Mouse (Mus musculus): ENCODE results near the gene Ccnl2. TPM values are rescaled to one million over a fixed set of nuclear protein-coding genes. Genes with fewer than 3 reads are reported as not detected.
A peak's percentile ranks its signal among the peaks of the same experiment; 100 is the strongest.

Gene Ccnl2
- polyA plus RNA-seq, 1 experiment from 2014 or later = 170 TPM

GRCm38 (mm10) chr4:155791240-155791933, 20.9 kb upstream of the Ccnl2 start:
- no peaks in the 10 kb centered on the region for H3K27me3 ChIP-seq (ENCODE audit: control insufficient read depth, insufficient read depth, low read length)
- no peak overlapping the region for H3K4me3 ChIP-seq (ENCODE audit: low read depth, low read length)
- ATAC-seq (replicated peaks; ENCODE audit: insufficient number of reproducible peaks, low FRiP score, low TSS enrichment, low read depth) (no peak), DNase-seq (ENCODE audit: low spot score) (no peak)
- no peak overlapping the region for H3K27ac ChIP-seq (replicated peaks; ENCODE audit: low read depth, low read length)
- H3K9me3 ChIP-seq (replicated peaks; ENCODE audit: control insufficient read depth, low read length) = no peaks in the 10 kb centered on the region
- no peak overlapping the region for H3K4me2 ChIP-seq (ENCODE audit: low read depth, low read length)
- H3K36me3 ChIP-seq (replicated peaks; ENCODE audit: control insufficient read depth, insufficient read depth, low read depth, low read length) = no peaks in the 10 kb centered on the region
- H3K4me1 ChIP-seq (ENCODE audit: control insufficient read depth, insufficient read depth, low read length) = no peaks in the 10 kb centered on the region
- 74% methylated on average over 24 of the region's 24 CpGs for WGBS
- no peak overlapping the region for H3K9ac ChIP-seq (replicated peaks; ENCODE audit: low read length)

GRCm38 (mm10) chr4:155793730-155794129, 18.6 kb upstream of the Ccnl2 start:
- H3K4me2 ChIP-seq (ENCODE audit: low read depth, low read length) = no peak overlapping the region
- DNase-seq (ENCODE audit: low spot score) (no peak), ATAC-seq (replicated peaks; ENCODE audit: insufficient number of reproducible peaks, low FRiP score, low TSS enrichment, low read depth) (no peak)
- no peak overlapping the region for H3K4me3 ChIP-seq (ENCODE audit: low read depth, low read length)
- no peak overlapping the region for H3K9ac ChIP-seq (replicated peaks; ENCODE audit: low read length)
- no peaks in the 10 kb centered on the region for H3K4me1 ChIP-seq (ENCODE audit: control insufficient read depth, insufficient read depth, low read length)
- H3K9me3 ChIP-seq (replicated peaks; ENCODE audit: control insufficient read depth, low read length) = no peaks in the 10 kb centered on the region
- WGBS = 82% methylated on average over 2 of the region's 2 CpGs
- no peak overlapping the region for H3K27ac ChIP-seq (replicated peaks; ENCODE audit: low read depth, low read length)
- no peaks in the 10 kb centered on the region for H3K36me3 ChIP-seq (replicated peaks; ENCODE audit: control insufficient read depth, insufficient read depth, low read depth, low read length)
- no peaks in the 10 kb centered on the region for H3K27me3 ChIP-seq (ENCODE audit: control insufficient read depth, insufficient read depth, low read length)

GRCm38 (mm10) chr4:155802075-155802474, 10.2 kb upstream of the Ccnl2 start:
- no peak overlapping the region for H3K27ac ChIP-seq (replicated peaks; ENCODE audit: low read depth, low read length)
- H3K4me2 ChIP-seq (ENCODE audit: low read depth, low read length) = no peak overlapping the region
- no peaks in the 10 kb centered on the region for H3K27me3 ChIP-seq (ENCODE audit: control insufficient read depth, insufficient read depth, low read length)
- H3K4me1 ChIP-seq (ENCODE audit: control insufficient read depth, insufficient read depth, low read length) = no peaks in the 10 kb centered on the region; the same call in 1 of the 2 replicates
- WGBS = 95% methylated on average over 1 of the region's 1 CpGs
- H3K4me3 ChIP-seq (ENCODE audit: low read depth, low read length) = no peak overlapping the region
- H3K9ac ChIP-seq (replicated peaks; ENCODE audit: low read length) = no peak overlapping the region
- H3K36me3 ChIP-seq (replicated peaks; ENCODE audit: control insufficient read depth, insufficient read depth, low read depth, low read length) = no peaks in the 10 kb centered on the region
- H3K9me3 ChIP-seq (replicated peaks; ENCODE audit: control insufficient read depth, low read length) = no peaks in the 10 kb centered on the region
- no peak for ATAC-seq (replicated peaks; ENCODE audit: insufficient number of reproducible peaks, low FRiP score, low TSS enrichment, low read depth)
- DNase-seq (ENCODE audit: low spot score) = no peak

GRCm38 (mm10) chr4:155802741-155803339, 9.4 kb upstream of the Ccnl2 start, which contains the start of gene Mrpl20:
Mrpl20 (plus strand) TSS chr4:155802878.
- Histone ChIP-seq H3K27me3 (ENCODE audit: control insufficient read depth, insufficient read depth, low read length) (no peaks in the 10 kb centered on the region), H3K36me3 (replicated peaks; ENCODE audit: control insufficient read depth, insufficient read depth, low read depth, low read length) (no peaks in the 10 kb centered on the region; the same call in 1 of the 2 replicates), H3K27ac (replicated peaks; ENCODE audit: low read depth, low read length) (0 out of 2 replicates have a peak within 1 kb of the TSS, but pooled peaks have one; percentile 35), H3K4me3 (ENCODE audit: low read depth, low read length) (peak within 1 kb of the TSS; percentile 82), H3K4me2 (ENCODE audit: low read depth, low read length) (peak within 1 kb of the TSS; percentile 60), H3K9me3 (replicated peaks; ENCODE audit: control insufficient read depth, low read length) (no peaks in the 10 kb centered on the region), H3K9ac (replicated peaks; ENCODE audit: low read length) (peak within 1 kb of the TSS; percentile 85), H3K4me1 (ENCODE audit: control insufficient read depth, insufficient read depth, low read length) (no peaks in the 10 kb centered on the region; the same call in 1 of the 2 replicates)
- ATAC-seq (replicated peaks; ENCODE audit: insufficient number of reproducible peaks, low FRiP score, low TSS enrichment, low read depth) (peak; percentile 32; the same call in 1 of the 2 replicates), DNase-seq (ENCODE audit: low spot score) (peak; percentile 52)
- WGBS = 8% methylated on average over 12 of the region's 12 CpGs

- H3K9me3 ChIP-seq (replicated peaks; ENCODE audit: control insufficient read depth, low read length) = no peaks in the 10 kb centered on the region
- H3K9ac ChIP-seq (replicated peaks; ENCODE audit: low read length) = peak overlapping the region; percentile 85
- WGBS = under 1% methylated on average over 58 of the region's 58 CpGs
- H3K4me3 ChIP-seq (ENCODE audit: low read depth, low read length) = peak overlapping the region; percentile 82
- 0 out of 2 replicates have a peak overlapping the region, but pooled peaks have one; percentile 35 for H3K27ac ChIP-seq (replicated peaks; ENCODE audit: low read depth, low read length)
- DNase-seq (ENCODE audit: low spot score) = peak; percentile 96
- H3K4me1 ChIP-seq (ENCODE audit: control insufficient read depth, insufficient read depth, low read length) = no peaks in the 10 kb centered on the region; the same call in 1 of the 2 replicates
- peak overlapping the region; percentile 60 for H3K4me2 ChIP-seq (ENCODE audit: low read depth, low read length)
- ATAC-seq (replicated peaks; ENCODE audit: insufficient number of reproducible peaks, low FRiP score, low TSS enrichment, low read depth) = peak; percentile 96
- H3K27me3 ChIP-seq (ENCODE audit: control insufficient read depth, insufficient read depth, low read length) = no peaks in the 10 kb centered on the region
- H3K36me3 ChIP-seq (replicated peaks; ENCODE audit: control insufficient read depth, insufficient read depth, low read depth, low read length) = no peaks in the 10 kb centered on the region; the same call in 1 of the 2 replicates
These were observed 8.8 kb upstream of the Ccnl2 start for GRCm38 (mm10) chr4:155803340-155804041.

- H3K4me1 ChIP-seq (ENCODE audit: control insufficient read depth, insufficient read depth, low read length) = no peaks in the 10 kb centered on the region; the same call in 1 of the 2 replicates
- no peak for DNase-seq (ENCODE audit: low spot score)
- ATAC-seq (replicated peaks; ENCODE audit: insufficient number of reproducible peaks, low FRiP score, low TSS enrichment, low read depth) = no peak
- H3K4me2 ChIP-seq (ENCODE audit: low read depth, low read length) = no peak overlapping the region
- H3K9me3 ChIP-seq (replicated peaks; ENCODE audit: control insufficient read depth, low read length) = no peaks in the 10 kb centered on the region
- peaks cover 8% of the 10 kb centered on the region for H3K36me3 ChIP-seq (replicated peaks; ENCODE audit: control insufficient read depth, insufficient read depth, low read depth, low read length)
- H3K4me3 ChIP-seq (ENCODE audit: low read depth, low read length) = no peak overlapping the region
- H3K27ac ChIP-seq (replicated peaks; ENCODE audit: low read depth, low read length) = no peak overlapping the region
- no peak overlapping the region for H3K9ac ChIP-seq (replicated peaks; ENCODE audit: low read length)
- H3K27me3 ChIP-seq (ENCODE audit: control insufficient read depth, insufficient read depth, low read length) = no peaks in the 10 kb centered on the region
- WGBS = 87% methylated on average over 3 of the region's 3 CpGs
These were observed 4.4 kb upstream of the Ccnl2 start for GRCm38 (mm10) chr4:155807841-155808240.

GRCm38 (mm10) chr4:155812665-155813181, 434 bp downstream of the Ccnl2 start:
- ATAC-seq (replicated peaks; ENCODE audit: insufficient number of reproducible peaks, low FRiP score, low TSS enrichment, low read depth) (peak; percentile 44), DNase-seq (ENCODE audit: low spot score) (peak; percentile 40)
- H3K4me3 ChIP-seq (ENCODE audit: low read depth, low read length) = peak overlapping the region; percentile 99
- peaks cover 14% of the 10 kb centered on the region for H3K36me3 ChIP-seq (replicated peaks; ENCODE audit: control insufficient read depth, insufficient read depth, low read depth, low read length)
- no peaks in the 10 kb centered on the region for H3K9me3 ChIP-seq (replicated peaks; ENCODE audit: control insufficient read depth, low read length)
- no peaks in the 10 kb centered on the region for H3K27me3 ChIP-seq (ENCODE audit: control insufficient read depth, insufficient read depth, low read length)
- under 1% methylated on average over 49 of the region's 49 CpGs for WGBS
- peak overlapping the region; percentile 72 for H3K4me2 ChIP-seq (ENCODE audit: low read depth, low read length)
- peak overlapping the region; percentile 67 for H3K27ac ChIP-seq (replicated peaks; ENCODE audit: low read depth, low read length)
- peak overlapping the region; percentile 99 for H3K9ac ChIP-seq (replicated peaks; ENCODE audit: low read length)
- no peaks in the 10 kb centered on the region; the same call in none of the 2 replicates for H3K4me1 ChIP-seq (ENCODE audit: control insufficient read depth, insufficient read depth, low read length)
